Mouse (Mus musculus) megakaryocyte, embryonic 14.5 days (primary cell): ENCODE results near the gene Gmppa. TPM values are rescaled to one million over a fixed set of nuclear protein-coding genes. Genes with fewer than 3 reads are reported as not detected.

Experiments used
- H3K27me3 ChIP-seq: replicated peaks from 2 replicates; pipeline ENCODE3; 2012; ENCODE audit warnings: inconsistent platforms
- H3K36me3 ChIP-seq: replicated peaks from 2 replicates; pipeline ENCODE3; 2012; ENCODE audit warnings: low read length, inconsistent platforms, mixed read lengths
- H3K4me1 ChIP-seq: 2 replicates; pipeline ENCODE4 v1.6.1; 2012; ENCODE audit warnings: inconsistent platforms
- H3K4me3 ChIP-seq: replicated peaks from 2 replicates; pipeline ENCODE3; 2012; ENCODE audit warnings: moderate library complexity, mild to moderate bottlenecking, inconsistent platforms
- H3K9me3 ChIP-seq: 2 replicates; pipeline ENCODE4 v1.6.1; 2012; ENCODE audit warnings: inconsistent platforms
- FLI1 ChIP-seq: IDR thresholded peaks from 2 replicates; pipeline ENCODE4 v1.6.1; 2012; ENCODE audit warnings: low read length, inconsistent platforms, mixed read lengths
- GATA1 ChIP-seq: IDR thresholded peaks from 3 replicates; pipeline ENCODE4 v1.6.1; 2012; ENCODE audit warnings: mixed read lengths, low read length, inconsistent platforms, borderline replicate concordance
- polyA plus RNA-seq: library from polyadenylated mRNA; stranded (reverse); fragments of >175 nt; gene quantifications from 2 replicates; pipeline ENCODE4 v1.2.3, GENCODE M21; 2012; ENCODE audit warnings: low replicate concordance; ENCODE audit not compliant: insufficient read depth

Gmppa gene
- polyA plus RNA-seq, 1 experiment = 234 TPM

GRCm38 (mm10) chr1:75449377-75450135 lies 13.8 kb downstream of the Gmppa start:
- Histone ChIP-seq H3K27me3 (peaks cover 92% of the 10 kb centered on the region), H3K4me3 (peak overlapping the region; percentile 87), H3K4me1 (peaks cover 87% of the 10 kb centered on the region)

GRCm38 (mm10) chr1:75450314-75451005 lies 14.7 kb downstream of the Gmppa start, which contains the start of gene Asic4:
Gene Asic4, plus strand, starts transcription at chr1:75450436.
- peak within 1 kb of the TSS; percentile 87 for H3K4me3 ChIP-seq
- peaks cover 93% of the 10 kb centered on the region for H3K27me3 ChIP-seq
- peaks cover 78% of the 10 kb centered on the region for H3K4me1 ChIP-seq
- H3K36me3 ChIP-seq = no peaks in the 10 kb centered on the region
- H3K9me3 ChIP-seq = no peaks in the 10 kb centered on the region
- TF ChIP-seq GATA1 = no peak
- no peak for TF ChIP-seq FLI1

More at GRCm38 (mm10) chr1:75449377-75450135, 13.8 kb downstream of the Gmppa start:
- H3K36me3 ChIP-seq = no peaks in the 10 kb centered on the region
- TF ChIP-seq FLI1 (no peak), GATA1 (no peak)
- H3K9me3 ChIP-seq = no peaks in the 10 kb centered on the region

GRCm38 (mm10) chr1:75451900-75452299 lies 16.2 kb downstream of the Gmppa start:
- TF ChIP-seq GATA1 = no peak
- no peak for TF ChIP-seq FLI1
- peaks cover 75% of the 10 kb centered on the region for H3K4me1 ChIP-seq
- no peaks in the 10 kb centered on the region for H3K36me3 ChIP-seq
- H3K4me3 ChIP-seq = no peak overlapping the region
- H3K9me3 ChIP-seq = no peaks in the 10 kb centered on the region
- H3K27me3 ChIP-seq = peaks cover 98% of the 10 kb centered on the region

GRCm38 (mm10) chr1:75455433-75455832 lies 19.7 kb downstream of the Gmppa start:
- no peaks in the 10 kb centered on the region for H3K9me3 ChIP-seq
- TF ChIP-seq FLI1 (no peak), GATA1 (no peak)
- H3K4me1 ChIP-seq = peaks cover 68% of the 10 kb centered on the region
- H3K4me3 ChIP-seq = no peak overlapping the region
- no peaks in the 10 kb centered on the region for H3K36me3 ChIP-seq
- peaks cover 98% of the 10 kb centered on the region for H3K27me3 ChIP-seq

GRCm38 (mm10) chr1:75455948-75456347 lies 20.2 kb downstream of the Gmppa start:
- H3K4me1 ChIP-seq = peaks cover 63% of the 10 kb centered on the region
- no peaks in the 10 kb centered on the region for H3K36me3 ChIP-seq
- H3K27me3 ChIP-seq = peaks cover 94% of the 10 kb centered on the region
- H3K4me3 ChIP-seq = no peak overlapping the region
- no peak for TF ChIP-seq GATA1
- no peaks in the 10 kb centered on the region for H3K9me3 ChIP-seq

- peaks cover 88% of the 10 kb centered on the region for H3K27me3 ChIP-seq
- H3K36me3 ChIP-seq = no peaks in the 10 kb centered on the region
- H3K4me1 ChIP-seq = peaks cover 59% of the 10 kb centered on the region
- TF ChIP-seq GATA1 (no peak), FLI1 (no peak)
- no peak overlapping the region for H3K4me3 ChIP-seq
- peaks cover 4% of the 10 kb centered on the region; the same call in 1 of the 2 replicates for H3K9me3 ChIP-seq
Measured at GRCm38 (mm10) chr1:75456746-75457564, 21.2 kb downstream of the Gmppa start.

GRCm38 (mm10) chr1:75457710-75458024 lies 21.9 kb downstream of the Gmppa start:
- Histone ChIP-seq H3K36me3 (no peaks in the 10 kb centered on the region), H3K4me3 (peak overlapping the region; percentile 83), H3K27me3 (peaks cover 85% of the 10 kb centered on the region), H3K9me3 (peaks cover 4% of the 10 kb centered on the region; the same call in 1 of the 2 replicates), H3K4me1 (peaks cover 58% of the 10 kb centered on the region)
- no peak for TF ChIP-seq GATA1
- TF ChIP-seq FLI1 = no peak

GRCm38 (mm10) chr1:75458025-75458788 lies 22.5 kb downstream of the Gmppa start:
- Histone ChIP-seq H3K4me1 (peaks cover 57% of the 10 kb centered on the region), H3K4me3 (peak overlapping the region; percentile 83), H3K9me3 (peaks cover 4% of the 10 kb centered on the region; the same call in 1 of the 2 replicates), H3K36me3 (no peaks in the 10 kb centered on the region), H3K27me3 (peaks cover 84% of the 10 kb centered on the region)
- TF ChIP-seq GATA1 (no peak), FLI1 (no peak)
